Mouse (Mus musculus) cerebellum, postnatal 10 days (tissue): ENCODE measurements around the gene Dnajb2.
A peak's percentile ranks its signal among the peaks of the same experiment; 100 is the strongest.

Experiments
- DNase-seq, 2 experiments: peaks; one replicate each; pipeline ENCODE4 v3.0.0; 2021; ENCODE audit warnings: mixed read lengths in 2 of 2

Dnajb2 gene

GRCm38 (mm10) chr1:75236117-75237050 is at the start of gene Dnajb2:
Gene Dnajb2, plus strand, starts transcription at chr1:75236406.
- peak; percentile 89 to 91 for DNase-seq

- no peak for DNase-seq
Measured at GRCm38 (mm10) chr1:75187126-75187525, 49.1 kb upstream of the Dnajb2 start.

GRCm38 (mm10) chr1:75187914-75188483 is 48.2 kb upstream of the Dnajb2 start:
- DNase-seq = no peak

GRCm38 (mm10) chr1:75190577-75190976 is 45.6 kb upstream of the Dnajb2 start:
- DNase-seq = no peak

- no peak for DNase-seq
Measured at GRCm38 (mm10) chr1:75191258-75191621, 45.0 kb upstream of the Dnajb2 start.

GRCm38 (mm10) chr1:75191622-75192402 is 44.4 kb upstream of the Dnajb2 start, which contains the start of the genes Ankzf1 and Atg9a:
Gene Ankzf1, plus strand, starts transcription at chr1:75192151.
Gene Atg9a, minus strand, starts transcription at chr1:75192196.
- DNase-seq = peak; percentile 93 to 96

- peak in 1 of 2 experiments; percentile 50 for DNase-seq
Measured at GRCm38 (mm10) chr1:75192452-75192851, 43.8 kb upstream of the Dnajb2 start.

- DNase-seq = no peak
Measured at GRCm38 (mm10) chr1:75201236-75201635, 35.0 kb upstream of the Dnajb2 start.

GRCm38 (mm10) chr1:75208967-75209678 is 27.1 kb upstream of the Dnajb2 start:
- no peak for DNase-seq

- peak; percentile 98 to 99 for DNase-seq
Measured at GRCm38 (mm10) chr1:75210136-75211087, 25.8 kb upstream of the Dnajb2 start, which contains the start of the genes Glb1l and Stk16. Gene Glb1l, minus strand, starts transcription at chr1:75210813. Gene Stk16, plus strand, starts transcription at chr1:75210838.

GRCm38 (mm10) chr1:75211141-75211708 is 25.0 kb upstream of the Dnajb2 start:
- no peak for DNase-seq

- peak in 1 of 2 experiments; percentile 23 for DNase-seq
Measured at GRCm38 (mm10) chr1:75212542-75212941, 23.7 kb upstream of the Dnajb2 start.

- DNase-seq = no peak
Measured at GRCm38 (mm10) chr1:75213096-75213495, 23.1 kb upstream of the Dnajb2 start.

GRCm38 (mm10) chr1:75214442-75214841 is 21.8 kb upstream of the Dnajb2 start:
- DNase-seq = peak in 1 of 2 experiments; percentile 8

- peak; percentile 55 to 62 for DNase-seq
Measured at GRCm38 (mm10) chr1:75214886-75215285, 21.3 kb upstream of the Dnajb2 start.

GRCm38 (mm10) chr1:75215785-75216184 is 20.4 kb upstream of the Dnajb2 start:
- DNase-seq = peak; percentile 35 to 42

GRCm38 (mm10) chr1:75216797-75217585 is 19.2 kb upstream of the Dnajb2 start:
- DNase-seq = peak; percentile 49 to 56

GRCm38 (mm10) chr1:75217893-75218226 is 18.3 kb upstream of the Dnajb2 start:
- DNase-seq = no peak

GRCm38 (mm10) chr1:75218227-75219001 is 17.8 kb upstream of the Dnajb2 start:
- DNase-seq = peak; percentile 90
